Mouse (Mus musculus) ovary, postnatal 10 days (tissue): ENCODE results near the gene Traf4.
A peak's percentile ranks its signal among the peaks of the same experiment; 100 is the strongest.

Experiments
- DNase-seq: peaks from one replicate; pipeline ENCODE4 v3.0.0; 2022; ENCODE audit warnings: low spot score

The Traf4 gene

GRCm38 (mm10) chr11:78182961-78183844, 17.8 kb upstream of the Traf4 start, which contains the start of gene Rpl23a:
Gene Rpl23a, minus strand, starts transcription at chr11:78183584.
- DNase-seq = peak; percentile 81

DNA sequence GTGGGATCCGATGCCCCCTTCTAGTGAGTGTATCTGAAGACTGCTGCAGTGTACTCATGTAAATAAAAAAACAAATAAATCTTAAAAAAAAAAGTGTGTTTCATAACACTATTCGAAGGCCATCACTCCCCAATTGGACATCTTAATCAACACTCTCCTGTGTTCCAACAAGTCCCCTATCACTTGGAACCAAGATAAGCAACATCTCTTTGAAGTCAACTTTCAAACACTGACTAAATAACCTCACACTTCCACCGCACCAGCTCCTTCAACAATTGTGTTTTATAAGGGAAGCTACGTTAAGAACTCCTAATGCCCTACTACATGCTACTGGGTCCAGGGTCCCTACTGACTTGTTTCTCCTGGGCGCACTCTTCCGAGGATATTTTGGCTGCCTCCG, 17.1 kb upstream of the Traf4 start:
- DNase-seq = no peak

GRCm38 (mm10) chr11:78181830-78182357, 16.5 kb upstream of the Traf4 start:
- no peak for DNase-seq

- no peak for DNase-seq
These were observed 14.8 kb upstream of the Traf4 start for GRCm38 (mm10) chr11:78180081-78180761.

DNA sequence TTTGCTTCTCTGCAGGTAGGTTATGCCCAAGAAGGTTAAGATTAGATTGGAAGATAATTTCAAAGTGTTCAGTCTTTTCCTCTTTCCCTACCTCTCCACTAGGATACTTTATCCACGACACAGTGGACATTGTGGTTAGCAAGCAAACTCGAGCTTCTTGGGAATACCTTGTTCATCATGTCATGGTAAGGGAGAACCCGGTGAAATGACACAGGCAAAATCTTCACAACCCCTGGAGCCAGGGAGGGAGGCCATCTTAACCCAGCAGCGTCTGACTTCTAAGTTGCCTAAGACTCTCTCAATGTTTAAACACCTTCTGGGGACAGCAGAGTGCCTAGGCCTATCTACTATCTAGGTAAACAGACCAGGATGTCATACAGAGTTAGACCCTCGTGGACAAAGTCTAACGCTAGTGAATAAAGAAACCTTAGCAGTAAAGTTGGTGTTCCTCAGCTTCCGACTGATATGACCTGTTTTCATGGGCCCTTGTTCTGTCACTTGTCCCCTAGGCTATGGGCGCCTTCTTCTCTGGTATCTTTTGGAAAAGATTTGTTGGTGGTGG, 14.1 kb upstream of the Traf4 start:
- DNase-seq = no peak

- no peak for DNase-seq
These were observed 13.6 kb upstream of the Traf4 start for GRCm38 (mm10) chr11:78178859-78179437.

DNA sequence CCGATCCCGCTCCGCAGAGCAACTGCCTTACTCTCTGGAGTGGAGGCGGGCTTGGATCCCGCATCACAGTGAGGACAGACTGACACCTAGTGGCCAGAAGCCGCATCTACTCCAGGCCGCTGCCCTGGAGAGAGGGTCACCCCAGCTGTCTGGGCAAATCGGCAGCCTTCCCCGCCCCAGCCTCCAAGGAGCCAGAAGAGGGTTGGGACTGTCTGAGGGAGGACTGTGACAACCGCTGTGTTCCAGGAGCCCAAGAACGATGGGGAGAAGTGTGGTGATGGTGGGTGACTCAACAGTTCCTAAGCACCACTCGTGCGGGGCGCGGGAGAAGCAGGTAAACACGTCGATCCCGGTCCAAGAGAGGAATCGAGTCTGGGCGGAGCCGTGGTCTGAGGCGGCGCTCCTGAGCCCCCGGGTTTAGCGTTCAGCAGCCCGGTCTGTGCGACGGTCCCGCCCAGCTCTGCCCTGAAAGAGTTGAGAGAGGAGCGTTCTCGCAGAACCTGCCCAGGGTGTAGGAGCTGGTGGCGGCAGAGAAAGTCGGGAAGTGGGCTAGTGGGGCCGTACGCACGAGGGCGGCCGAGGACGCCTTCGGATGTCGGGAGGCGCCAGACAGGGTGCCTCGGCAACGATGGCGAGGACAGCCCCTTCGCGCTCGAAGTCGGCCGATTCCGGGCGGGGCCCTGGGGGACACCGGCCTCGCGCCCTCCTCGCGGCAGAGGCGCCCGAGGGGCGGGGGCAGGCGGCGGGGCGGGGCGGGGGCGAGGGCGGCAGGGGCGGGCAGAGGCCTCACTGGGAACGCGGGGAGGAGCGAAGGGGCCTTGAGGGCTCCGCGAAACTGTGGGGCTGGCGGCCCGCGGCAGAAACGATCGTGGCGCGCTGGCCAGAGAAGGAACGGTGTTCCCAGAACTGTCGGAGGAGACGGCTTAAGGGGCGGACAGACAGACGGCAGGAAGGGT, 12.8 kb upstream of the Traf4 start:
- DNase-seq = peak; percentile 93

- no peak for DNase-seq
These were observed 12.0 kb upstream of the Traf4 start for GRCm38 (mm10) chr11:78177437-78177836.

DNA sequence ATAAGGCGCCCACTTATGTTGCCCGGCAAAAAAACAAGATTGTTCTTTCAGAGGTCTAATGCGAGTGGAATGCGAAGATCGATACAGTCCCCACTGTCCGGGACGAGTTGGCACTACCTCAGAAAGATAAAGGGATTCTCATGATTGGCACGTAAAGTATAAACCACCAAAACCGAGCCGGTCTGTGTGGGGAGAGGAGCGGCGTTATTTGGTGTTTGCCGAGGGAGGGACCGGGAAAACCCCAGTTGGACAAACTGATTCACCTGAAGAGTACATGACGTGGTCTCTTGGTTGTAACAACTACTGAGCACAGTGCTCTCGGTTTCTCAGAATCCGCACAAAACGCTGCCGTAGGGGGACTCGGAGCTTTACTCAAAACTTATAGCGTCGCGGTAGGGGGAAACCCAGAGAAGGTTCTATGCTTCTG, 11.5 kb upstream of the Traf4 start:
- no peak for DNase-seq

- DNase-seq = peak; percentile 65
These were observed 11.0 kb upstream of the Traf4 start, which contains the start of the genes Nek8 and Tlcd1 for GRCm38 (mm10) chr11:78176402-78176862. Gene Nek8, minus strand, starts transcription at chr11:78176675. Gene Tlcd1, plus strand, starts transcription at chr11:78176711.

GRCm38 (mm10) chr11:78175771-78176401, 10.5 kb upstream of the Traf4 start:
- no peak for DNase-seq

- no peak for DNase-seq
These were observed 9.1 kb upstream of the Traf4 start for GRCm38 (mm10) chr11:78174506-78174905.

DNA sequence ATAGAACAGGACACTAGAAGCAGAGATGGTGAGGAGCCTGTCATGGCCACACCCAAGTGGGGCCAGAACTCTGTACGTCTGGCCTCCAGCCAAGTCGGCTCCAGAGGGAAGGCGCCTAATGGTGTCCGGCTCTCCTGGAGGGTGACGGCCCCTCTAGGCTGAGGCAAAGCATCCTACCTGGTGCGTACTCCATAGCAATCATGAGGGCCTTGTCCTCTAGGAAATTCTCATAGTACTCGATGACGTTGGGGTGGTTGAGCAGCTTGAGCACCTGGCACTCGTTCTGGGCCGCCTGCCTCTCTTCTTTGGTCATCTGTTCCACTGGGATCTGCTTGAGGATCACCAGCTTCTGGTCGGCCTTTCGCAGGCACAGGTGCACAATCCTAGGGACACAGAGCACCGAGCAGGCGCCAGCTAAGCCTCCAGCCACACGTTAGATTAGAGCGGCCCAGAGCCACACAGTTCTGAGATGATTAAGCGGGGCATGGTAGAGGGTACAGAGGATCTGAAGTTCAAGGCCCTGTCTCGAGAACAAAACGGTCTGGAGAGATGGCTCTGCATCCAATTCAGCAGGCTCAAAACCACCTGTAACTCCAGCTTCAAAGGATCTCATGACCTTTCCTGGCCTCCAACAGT, 7.5 kb upstream of the Traf4 start:
- DNase-seq = no peak

- no peak for DNase-seq
These were observed 6.8 kb upstream of the Traf4 start for GRCm38 (mm10) chr11:78172034-78172747.

- no peak for DNase-seq
These were observed 5.9 kb upstream of the Traf4 start for GRCm38 (mm10) chr11:78171328-78171727.

DNA sequence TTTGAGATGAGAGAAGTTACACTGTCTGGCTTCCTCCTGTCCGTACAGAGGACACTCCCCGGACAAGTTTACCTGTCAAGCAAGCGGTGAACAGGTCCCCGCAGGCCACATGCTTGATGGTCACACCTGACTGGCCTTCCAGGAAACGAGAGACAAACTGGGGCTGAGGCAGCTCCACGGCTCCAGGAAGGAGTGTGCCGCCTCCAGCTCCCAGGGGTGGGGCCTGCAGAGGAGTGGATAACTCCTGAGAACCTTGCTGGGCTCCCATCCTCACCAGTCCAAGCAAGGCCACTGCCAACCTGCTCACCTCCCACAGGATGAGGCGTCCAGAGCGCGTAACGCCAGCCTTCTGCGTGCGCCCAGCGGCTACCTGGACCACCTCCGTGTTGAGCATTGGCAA, 4.9 kb upstream of the Traf4 start:
- no peak for DNase-seq

- no peak for DNase-seq
These were observed 3.4 kb upstream of the Traf4 start for GRCm38 (mm10) chr11:78168541-78169468.
